Mouse (Mus musculus) heart, postnatal 0 days (tissue): Measurements from ENCODE around the gene March1. TPM values are rescaled to one million over a fixed set of nuclear protein-coding genes. Genes with fewer than 3 reads are reported as not detected.

Experiments used
- ATAC-seq: fragments of 200-750 bp; cut with Nextera tagmentation; 2 replicates; pipeline ENCODE4 v1.8.0; 2017; ENCODE audit warnings: low read depth, moderate number of reproducible peaks, moderate library complexity; ENCODE audit not compliant: insufficient read depth
- DNase-seq: peaks from one replicate; pipeline ENCODE4 v3.0.0-alpha.2; 2016; ENCODE audit warnings: low spot score
- H3K27ac ChIP-seq: fragments of 300-500 bp; sonication (generic); 2 replicates; pipeline ENCODE4 v1.5.1; 2014; ENCODE audit warnings: low read depth, mild to moderate bottlenecking
- H3K27me3 ChIP-seq: fragments of 300-500 bp; sonication (generic); 2 replicates; pipeline ENCODE4 v1.6.1; 2014; ENCODE audit warnings: low read length, mixed read lengths; ENCODE audit not compliant: control insufficient read depth, insufficient read depth
- H3K36me3 ChIP-seq: fragments of 300-500 bp; sonication (generic); replicated peaks from 2 replicates; pipeline ENCODE4 v1.6.1; 2014; ENCODE audit warnings: low read length, mixed read lengths; ENCODE audit not compliant: control insufficient read depth, insufficient read depth
- H3K4me1 ChIP-seq: fragments of 300-500 bp; sonication (generic); 2 replicates; pipeline ENCODE4 v1.6.1; 2014; ENCODE audit warnings: antibody characterized with exemption; ENCODE audit not compliant: control insufficient read depth, insufficient read depth
- H3K4me2 ChIP-seq: fragments of 300-500 bp; sonication (generic); 2 replicates; pipeline ENCODE4 v1.6.1; 2014; ENCODE audit warnings: low read depth, mild to moderate bottlenecking, low read length, moderate library complexity
- H3K4me3 ChIP-seq: fragments of 300-500 bp; sonication (generic); 2 replicates; pipeline ENCODE4 v1.5.1; 2014; ENCODE audit warnings: low read depth, low read length
- H3K9ac ChIP-seq: fragments of 300-500 bp; sonication (generic); replicated peaks from 2 replicates; pipeline ENCODE4 v1.6.1; 2014; ENCODE audit warnings: low read depth, low read length, mixed read lengths
- H3K9me3 ChIP-seq: fragments of 300-500 bp; sonication (generic); replicated peaks from 2 replicates; pipeline ENCODE4 v1.6.1; 2016; ENCODE audit warnings: low read length; ENCODE audit not compliant: control insufficient read depth
- CTCF ChIP-seq: IDR thresholded peaks from 2 replicates; pipeline ENCODE4 v1.5.1; 2016; ENCODE audit warnings: antibody characterized with exemption, control low read depth, low read depth
- EP300 ChIP-seq: IDR thresholded peaks from 2 replicates; pipeline ENCODE4 v1.6.1; 2016; ENCODE audit warnings: antibody characterized with exemption, low read depth
- WGBS: fragments of 180-500 bp; shearing (Covaris S2); extraction: QIAGEN DNeasy Blood & Tissue Kit; methylation state at CpG from one replicate; pipeline ENCODE4 v1.1.7; 2014; 5-methylcytosine and 5-hydroxymethylcytosine counted together
- polyA plus RNA-seq: library from polyadenylated mRNA; unstranded; fragments of >200 nt; fragmentation: Nextera tagmentation; extraction: Ambion mirVana; gene quantifications from 2 replicates; pipeline ENCODE4 v1.2.1, GENCODE M21; 2015
- total RNA-seq: library from RNA; depleted of rRNA; stranded (reverse); fragments of >200 nt; gene quantifications from 2 replicates; pipeline ENCODE4 v1.2.3, GENCODE M21; 2014; ENCODE audit warnings: low replicate concordance

Gene March1
- total and polyA plus RNA-seq, 2 experiments from 2014 or later: 0.04 to 0.31 TPM

DNA sequence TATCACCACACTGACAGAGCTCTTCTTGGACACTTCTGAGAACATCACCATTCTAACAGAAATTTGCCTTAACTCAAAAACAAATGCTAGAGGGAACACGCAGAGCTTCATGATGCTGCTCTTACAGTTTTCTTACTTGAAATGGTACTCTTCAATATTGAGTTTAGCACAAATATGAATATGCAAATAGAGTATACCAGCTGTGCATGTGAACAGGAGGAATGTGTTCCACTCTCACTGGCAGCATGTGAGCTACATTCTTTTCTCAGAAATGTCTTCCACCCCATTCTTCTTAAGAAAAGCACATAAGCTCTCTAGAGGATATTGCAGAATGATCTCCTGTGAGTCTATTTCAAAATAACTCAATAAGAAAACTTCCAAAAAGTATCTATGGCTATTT is 370.0 kb downstream of the March1 start:
- no peak for DNase-seq
- Histone ChIP-seq H3K9ac (no peak overlapping the region), H3K9me3 (no peaks in the 10 kb centered on the region), H3K27me3 (no peaks in the 10 kb centered on the region), H3K4me1 (no peaks in the 10 kb centered on the region), H3K27ac (no peak overlapping the region), H3K36me3 (no peaks in the 10 kb centered on the region), H3K4me3 (no peak overlapping the region), H3K4me2 (no peak overlapping the region)
- TF ChIP-seq CTCF (no peak), EP300 (no peak)
- WGBS: 78% methylated on average over 1 of the region's 1 CpGs
- ATAC-seq: no peak

DNA sequence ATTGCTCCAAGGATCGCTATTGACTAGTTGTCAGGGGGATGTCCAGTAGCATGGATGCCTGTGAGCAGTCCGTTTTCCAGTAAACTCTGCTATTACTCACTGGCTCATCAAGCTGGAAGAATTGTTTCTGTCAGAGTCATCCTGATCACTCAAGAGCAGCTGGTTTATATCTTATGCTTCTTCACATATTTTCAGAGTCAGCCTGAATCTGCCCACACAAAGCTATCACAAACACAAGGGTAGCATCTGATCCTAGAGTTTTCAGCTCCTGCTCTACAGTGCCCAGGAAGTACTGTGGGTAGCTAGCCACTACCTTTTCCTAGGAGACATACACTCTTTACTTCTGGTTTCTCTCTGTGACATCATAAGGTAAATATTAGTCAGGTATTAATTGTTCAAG is 405.1 kb downstream of the March1 start:
- Histone ChIP-seq H3K36me3 (no peaks in the 10 kb centered on the region), H3K4me2 (no peak overlapping the region), H3K4me3 (no peak overlapping the region), H3K27me3 (no peaks in the 10 kb centered on the region), H3K9ac (no peak overlapping the region), H3K27ac (no peak overlapping the region), H3K4me1 (no peaks in the 10 kb centered on the region), H3K9me3 (no peaks in the 10 kb centered on the region)
- 73% methylated on average over 2 of the region's 2 CpGs for WGBS
- TF ChIP-seq CTCF (no peak), EP300 (no peak)
- DNase-seq (no peak), ATAC-seq (no peak)

DNA sequence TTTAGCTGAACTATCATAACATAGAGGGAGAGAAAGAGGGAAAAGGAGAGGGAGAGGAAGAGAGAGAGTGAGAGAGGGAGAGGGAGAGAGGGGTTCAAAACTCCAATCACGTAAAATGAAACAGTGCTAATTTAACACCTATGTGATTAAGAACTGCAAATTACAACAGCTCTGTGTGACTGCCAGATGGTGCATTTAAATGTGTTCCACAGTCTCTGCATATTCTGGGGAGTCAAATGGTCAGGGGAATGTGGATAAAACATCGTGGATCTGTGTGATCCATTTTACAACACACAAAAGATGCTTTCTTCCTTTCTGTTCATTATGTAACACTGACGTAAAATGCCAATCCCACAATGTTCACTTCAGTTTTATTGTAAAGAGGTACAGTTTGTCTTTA is 416.0 kb downstream of the March1 start:
- Histone ChIP-seq H3K27me3 (no peaks in the 10 kb centered on the region), H3K4me1 (no peaks in the 10 kb centered on the region)
- no peak for ATAC-seq

DNA sequence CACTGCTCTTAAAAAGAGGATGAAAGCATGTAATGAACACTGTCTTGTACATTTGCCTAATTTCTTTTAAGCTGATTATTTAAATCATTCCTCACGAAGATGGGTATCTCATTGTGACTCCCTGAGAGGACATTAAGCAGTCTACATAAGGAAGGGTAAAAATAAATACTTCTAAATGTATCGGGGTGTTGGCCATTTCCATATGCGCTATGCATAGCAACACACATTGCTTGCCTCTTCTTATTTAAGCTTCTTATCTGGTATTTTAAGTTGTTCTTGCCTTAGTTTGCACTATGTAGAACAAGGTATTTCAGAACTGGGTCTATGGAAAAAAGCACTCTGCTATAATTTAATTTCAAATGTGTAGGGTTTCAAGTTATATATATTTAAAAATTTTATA is 416.7 kb downstream of the March1 start:
- no peak for TF ChIP-seq CTCF
- no peak for TF ChIP-seq EP300
- Histone ChIP-seq H3K27me3 (no peaks in the 10 kb centered on the region), H3K4me3 (no peak overlapping the region), H3K4me1 (no peaks in the 10 kb centered on the region), H3K4me2 (no peak overlapping the region), H3K9me3 (0 out of 2 replicates have a peak, but pooled peaks cover 3% of the 10 kb centered on the region), H3K36me3 (no peaks in the 10 kb centered on the region), H3K27ac (no peak overlapping the region), H3K9ac (no peak overlapping the region)
- WGBS: 72% methylated on average over 3 of the region's 3 CpGs
- DNase-seq: no peak
- no peak for ATAC-seq

More for the DNA sequence above, 416.0 kb downstream of the March1 start:
- H3K4me2 ChIP-seq: no peak overlapping the region
- no peak overlapping the region for H3K9ac ChIP-seq
- H3K4me3 ChIP-seq: no peak overlapping the region
- H3K9me3 ChIP-seq: 0 out of 2 replicates have a peak, but pooled peaks cover 3% of the 10 kb centered on the region
- no peak for DNase-seq
- H3K36me3 ChIP-seq: no peaks in the 10 kb centered on the region
- WGBS: 69% methylated on average over 3 of the region's 3 CpGs
- TF ChIP-seq EP300 (no peak), CTCF (no peak)
- H3K27ac ChIP-seq: no peak overlapping the region

DNA sequence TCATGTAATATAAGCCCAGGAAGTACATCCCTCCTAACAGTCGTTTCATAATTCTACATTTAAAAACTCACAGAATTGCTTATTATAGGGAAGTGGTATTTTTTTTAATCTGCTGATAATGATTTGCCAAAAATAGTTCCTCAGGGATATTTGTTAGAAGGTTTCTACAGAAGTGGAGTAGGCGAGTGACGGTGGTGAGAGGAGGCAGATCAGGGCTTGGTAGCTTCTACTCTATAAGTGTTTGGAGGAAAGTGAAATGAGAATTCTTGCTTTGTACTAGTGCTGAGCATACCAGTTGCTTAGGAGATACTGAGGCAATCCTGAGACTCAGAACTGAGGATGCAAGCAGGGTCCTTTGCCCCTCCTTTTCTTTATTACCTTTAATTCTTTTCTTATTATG is 476.5 kb downstream of the March1 start:
- Histone ChIP-seq H3K4me1 (no peaks in the 10 kb centered on the region), H3K9me3 (no peaks in the 10 kb centered on the region), H3K36me3 (no peaks in the 10 kb centered on the region), H3K27ac (no peak overlapping the region), H3K9ac (no peak overlapping the region), H3K4me2 (no peak overlapping the region), H3K4me3 (no peak overlapping the region), H3K27me3 (no peaks in the 10 kb centered on the region)
- WGBS: 74% methylated on average over 3 of the region's 3 CpGs
- TF ChIP-seq EP300: no peak
- no peak for TF ChIP-seq CTCF
- ATAC-seq: no peak
- no peak for DNase-seq

DNA sequence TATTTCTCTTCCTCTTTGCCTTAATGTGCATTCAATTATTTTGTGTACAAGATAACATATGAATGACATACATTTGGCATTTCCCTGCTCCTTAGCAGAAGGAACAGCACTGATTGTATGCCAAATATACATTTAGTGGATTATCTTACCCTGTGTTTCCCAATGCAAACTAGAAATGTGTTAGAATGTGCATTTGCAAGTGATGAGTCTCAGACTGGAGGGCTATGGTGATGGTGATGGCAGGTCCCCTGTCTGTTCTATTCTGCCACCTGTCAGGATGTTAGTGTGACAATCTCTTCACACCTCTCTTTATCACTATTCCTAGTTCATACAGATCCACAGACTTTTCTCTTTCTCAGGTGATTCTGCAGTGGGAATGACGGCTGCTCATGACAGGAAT is 480.4 kb downstream of the March1 start:
- Histone ChIP-seq H3K4me1 (no peaks in the 10 kb centered on the region), H3K27me3 (no peaks in the 10 kb centered on the region)
- 27% methylated on average over 1 of the region's 1 CpGs for WGBS

More for the DNA sequence above, 480.4 kb downstream of the March1 start:
- no peak overlapping the region for H3K27ac ChIP-seq
- no peaks in the 10 kb centered on the region for H3K9me3 ChIP-seq
- H3K4me2 ChIP-seq: no peak overlapping the region
- no peak for TF ChIP-seq CTCF
- TF ChIP-seq EP300: no peak
- no peaks in the 10 kb centered on the region for H3K36me3 ChIP-seq
- no peak for DNase-seq
- H3K4me3 ChIP-seq: no peak overlapping the region
- ATAC-seq: no peak
- no peak overlapping the region for H3K9ac ChIP-seq
